Mouse (Mus musculus) heart, postnatal 0 days (tissue): ENCODE results near the gene Lhfp. TPM values are rescaled to one million over a fixed set of nuclear protein-coding genes. Genes with fewer than 3 reads are reported as not detected.

Experiments used
- ATAC-seq: fragments of 200-750 bp; cut with Nextera tagmentation; 2 replicates; pipeline ENCODE4 v1.8.0; 2017; ENCODE audit warnings: low read depth, moderate number of reproducible peaks, moderate library complexity; ENCODE audit not compliant: insufficient read depth
- DNase-seq: peaks from one replicate; pipeline ENCODE4 v3.0.0-alpha.2; 2016; ENCODE audit warnings: low spot score
- H3K27ac ChIP-seq: fragments of 300-500 bp; sonication (generic); 2 replicates; pipeline ENCODE4 v1.5.1; 2014; ENCODE audit warnings: low read depth, mild to moderate bottlenecking
- H3K27me3 ChIP-seq: fragments of 300-500 bp; sonication (generic); 2 replicates; pipeline ENCODE4 v1.6.1; 2014; ENCODE audit warnings: low read length, mixed read lengths; ENCODE audit not compliant: control insufficient read depth, insufficient read depth
- H3K36me3 ChIP-seq: fragments of 300-500 bp; sonication (generic); replicated peaks from 2 replicates; pipeline ENCODE4 v1.6.1; 2014; ENCODE audit warnings: low read length, mixed read lengths; ENCODE audit not compliant: control insufficient read depth, insufficient read depth
- H3K4me1 ChIP-seq: fragments of 300-500 bp; sonication (generic); 2 replicates; pipeline ENCODE4 v1.6.1; 2014; ENCODE audit warnings: antibody characterized with exemption; ENCODE audit not compliant: control insufficient read depth, insufficient read depth
- H3K4me2 ChIP-seq: fragments of 300-500 bp; sonication (generic); 2 replicates; pipeline ENCODE4 v1.6.1; 2014; ENCODE audit warnings: low read depth, mild to moderate bottlenecking, low read length, moderate library complexity
- H3K4me3 ChIP-seq: fragments of 300-500 bp; sonication (generic); 2 replicates; pipeline ENCODE4 v1.5.1; 2014; ENCODE audit warnings: low read depth, low read length
- H3K9ac ChIP-seq: fragments of 300-500 bp; sonication (generic); replicated peaks from 2 replicates; pipeline ENCODE4 v1.6.1; 2014; ENCODE audit warnings: low read depth, low read length, mixed read lengths
- H3K9me3 ChIP-seq: fragments of 300-500 bp; sonication (generic); replicated peaks from 2 replicates; pipeline ENCODE4 v1.6.1; 2016; ENCODE audit warnings: low read length; ENCODE audit not compliant: control insufficient read depth
- CTCF ChIP-seq: IDR thresholded peaks from 2 replicates; pipeline ENCODE4 v1.5.1; 2016; ENCODE audit warnings: antibody characterized with exemption, control low read depth, low read depth
- EP300 ChIP-seq: IDR thresholded peaks from 2 replicates; pipeline ENCODE4 v1.6.1; 2016; ENCODE audit warnings: antibody characterized with exemption, low read depth
- WGBS: fragments of 180-500 bp; shearing (Covaris S2); extraction: QIAGEN DNeasy Blood & Tissue Kit; methylation state at CpG from one replicate; pipeline ENCODE4 v1.1.7; 2014; 5-methylcytosine and 5-hydroxymethylcytosine counted together
- polyA plus RNA-seq: library from polyadenylated mRNA; unstranded; fragments of >200 nt; fragmentation: Nextera tagmentation; extraction: Ambion mirVana; gene quantifications from 2 replicates; pipeline ENCODE4 v1.2.1, GENCODE M21; 2015
- total RNA-seq: library from RNA; depleted of rRNA; stranded (reverse); fragments of >200 nt; gene quantifications from 2 replicates; pipeline ENCODE4 v1.2.3, GENCODE M21; 2014; ENCODE audit warnings: low replicate concordance

Gene Lhfp
- total and polyA plus RNA-seq, 2 experiments from 2014 or later, result 78.0 to 87.2 TPM

GRCm38 (mm10) chr3:53138785-53139184 is 97.5 kb downstream of the Lhfp start:
- DNase-seq, result peak; percentile 17
- H3K36me3 ChIP-seq, result no peaks in the 10 kb centered on the region
- H3K4me1 ChIP-seq, result peaks cover 5% of the 10 kb centered on the region; the same call in 1 of the 2 replicates
- no peaks in the 10 kb centered on the region for H3K9me3 ChIP-seq
- H3K4me3 ChIP-seq, result no peak overlapping the region
- peak; percentile 48 for TF ChIP-seq CTCF
- no peak for TF ChIP-seq EP300
- H3K9ac ChIP-seq, result no peak overlapping the region
- 73% methylated on average over 2 of the region's 2 CpGs for whole genome bisulfite sequencing
- ATAC-seq, result peak; percentile 36; the same call in 1 of the 2 replicates
- no peaks in the 10 kb centered on the region for H3K27me3 ChIP-seq
- H3K4me2 ChIP-seq, result no peak overlapping the region
- no peak overlapping the region for H3K27ac ChIP-seq

- H3K9ac ChIP-seq, result no peak overlapping the region
- TF ChIP-seq EP300, result no peak
- no peak overlapping the region for H3K4me2 ChIP-seq
- peaks cover 5% of the 10 kb centered on the region; the same call in 1 of the 2 replicates for H3K4me1 ChIP-seq
- H3K27me3 ChIP-seq, result no peaks in the 10 kb centered on the region
- H3K36me3 ChIP-seq, result no peaks in the 10 kb centered on the region
- H3K9me3 ChIP-seq, result no peaks in the 10 kb centered on the region
- ATAC-seq (no peak), DNase-seq (no peak)
- H3K4me3 ChIP-seq, result no peak overlapping the region
- no peak overlapping the region for H3K27ac ChIP-seq
These were observed 97.9 kb downstream of the Lhfp start for GRCm38 (mm10) chr3:53139205-53139604.

GRCm38 (mm10) chr3:53139642-53140041 is 98.3 kb downstream of the Lhfp start:
- Histone ChIP-seq H3K4me1 (peaks cover 5% of the 10 kb centered on the region; the same call in 1 of the 2 replicates), H3K4me3 (no peak overlapping the region), H3K27ac (no peak overlapping the region), H3K4me2 (no peak overlapping the region), H3K27me3 (no peaks in the 10 kb centered on the region), H3K9me3 (no peaks in the 10 kb centered on the region), H3K36me3 (no peaks in the 10 kb centered on the region), H3K9ac (no peak overlapping the region)
- no peak for ATAC-seq
- TF ChIP-seq EP300 (no peak), CTCF (no peak)
- WGBS, result 85% methylated on average over 5 of the region's 5 CpGs
- DNase-seq, result no peak

GRCm38 (mm10) chr3:53142528-53142927 is 101.2 kb downstream of the Lhfp start:
- Histone ChIP-seq H3K36me3 (no peaks in the 10 kb centered on the region), H3K27me3 (no peaks in the 10 kb centered on the region), H3K9ac (no peak overlapping the region), H3K4me3 (no peak overlapping the region), H3K9me3 (no peaks in the 10 kb centered on the region), H3K4me2 (no peak overlapping the region), H3K27ac (no peak overlapping the region), H3K4me1 (peaks cover 5% of the 10 kb centered on the region; the same call in 1 of the 2 replicates)
- ATAC-seq (no peak), DNase-seq (no peak)
- no peak for TF ChIP-seq EP300
- 66% methylated on average over 9 of the region's 9 CpGs for WGBS

GRCm38 (mm10) chr3:53145526-53145925 is 104.2 kb downstream of the Lhfp start:
- TF ChIP-seq EP300 (no peak), CTCF (no peak)
- no peak overlapping the region for H3K9ac ChIP-seq
- H3K36me3 ChIP-seq, result no peaks in the 10 kb centered on the region
- DNase-seq, result no peak
- 56% methylated on average over 2 of the region's 2 CpGs for WGBS
- no peak overlapping the region for H3K4me2 ChIP-seq
- H3K27me3 ChIP-seq, result no peaks in the 10 kb centered on the region
- H3K27ac ChIP-seq, result no peak overlapping the region
- H3K4me3 ChIP-seq, result no peak overlapping the region
- H3K4me1 ChIP-seq, result peaks cover 5% of the 10 kb centered on the region; the same call in 1 of the 2 replicates
- no peak for ATAC-seq
- no peaks in the 10 kb centered on the region for H3K9me3 ChIP-seq

GRCm38 (mm10) chr3:53145946-53146345 is 104.6 kb downstream of the Lhfp start:
- Histone ChIP-seq H3K4me1 (peaks cover 5% of the 10 kb centered on the region; the same call in 1 of the 2 replicates), H3K4me2 (no peak overlapping the region), H3K4me3 (no peak overlapping the region), H3K27ac (no peak overlapping the region), H3K9ac (no peak overlapping the region), H3K27me3 (no peaks in the 10 kb centered on the region), H3K9me3 (no peaks in the 10 kb centered on the region), H3K36me3 (no peaks in the 10 kb centered on the region)
- 68% methylated on average over 5 of the region's 5 CpGs for WGBS
- ATAC-seq (no peak), DNase-seq (no peak)
- TF ChIP-seq EP300, result no peak
- no peak for TF ChIP-seq CTCF
